Mouse (Mus musculus) heart, embryonic 16.5 days (tissue): ENCODE measurements around the gene Celf2. TPM values are rescaled to one million over a fixed set of nuclear protein-coding genes. Genes with fewer than 3 reads are reported as not detected.

Source experiments
- ATAC-seq: fragments of 200-750 bp; cut with Nextera tagmentation; replicated peaks from 2 replicates; pipeline ENCODE4 v1.8.0; 2017; ENCODE audit warnings: moderate number of reproducible peaks; ENCODE audit not compliant: insufficient read depth, low FRiP score; ENCODE audit errors: extremely low read depth
- H3K27ac ChIP-seq: fragments of 300-500 bp; sonication (generic); 2 replicates; pipeline ENCODE4 v1.5.1; 2014; ENCODE audit warnings: mild to moderate bottlenecking, low read length, control low read depth, moderate library complexity
- H3K27me3 ChIP-seq: fragments of 300-500 bp; sonication (generic); 2 replicates; pipeline ENCODE4 v1.6.1; 2014; ENCODE audit warnings: low read length, mixed read lengths; ENCODE audit not compliant: control insufficient read depth, insufficient read depth
- H3K36me3 ChIP-seq: fragments of 300-500 bp; sonication (generic); 2 replicates; pipeline ENCODE4 v1.6.1; 2014; ENCODE audit not compliant: control insufficient read depth, insufficient read depth
- H3K4me1 ChIP-seq: fragments of 300-500 bp; sonication (generic); 2 replicates; pipeline ENCODE4 v1.6.1; 2014; ENCODE audit warnings: low read length, mixed read lengths; ENCODE audit not compliant: control insufficient read depth, insufficient read depth
- H3K4me2 ChIP-seq: fragments of 300-500 bp; sonication (generic); 2 replicates; pipeline ENCODE4 v1.6.1; 2014; ENCODE audit warnings: low read depth, mild to moderate bottlenecking, control low read depth, low read length
- H3K4me3 ChIP-seq: fragments of 300-500 bp; sonication (generic); 2 replicates; pipeline ENCODE4 v1.5.1; 2014; ENCODE audit warnings: mild to moderate bottlenecking, control low read depth, low read length
- H3K9ac ChIP-seq: fragments of 300-500 bp; sonication (generic); 2 replicates; pipeline ENCODE4 v1.6.1; 2014; ENCODE audit warnings: low read length, control low read depth
- H3K9me3 ChIP-seq: fragments of 300-500 bp; sonication (generic); replicated peaks from 2 replicates; pipeline ENCODE4 v1.6.1; 2016; ENCODE audit warnings: low read length; ENCODE audit not compliant: control insufficient read depth
- WGBS: fragments of 180-500 bp; shearing (Covaris S2); extraction: QIAGEN DNeasy Blood & Tissue Kit; methylation state at CpG from one replicate; pipeline ENCODE4 v1.1.7; 2014; 5-methylcytosine and 5-hydroxymethylcytosine counted together
- polyA plus RNA-seq: library from polyadenylated mRNA; unstranded; fragments of >200 nt; fragmentation: Nextera tagmentation; extraction: Ambion mirVana; gene quantifications from 2 replicates; pipeline ENCODE4 v1.2.1, GENCODE M21; 2015

Celf2 gene
- polyA plus RNA-seq, 1 experiment from 2014 or later = 70.2 TPM

- Histone ChIP-seq H3K4me2 (no peak overlapping the region), H3K36me3 (no peaks in the 10 kb centered on the region), H3K4me3 (no peak overlapping the region), H3K27ac (no peak overlapping the region), H3K27me3 (no peaks in the 10 kb centered on the region), H3K9me3 (0 out of 2 replicates have a peak, but pooled peaks cover 2% of the 10 kb centered on the region), H3K9ac (no peak overlapping the region), H3K4me1 (no peaks in the 10 kb centered on the region)
- 77% methylated on average over 3 of the region's 3 CpGs for WGBS
- no peak for ATAC-seq
These were observed 1002.3 kb downstream of the Celf2 start for GRCm38 (mm10) chr2:6507071-6507470.

GRCm38 (mm10) chr2:6505979-6506811, 1003.2 kb downstream of the Celf2 start:
- Histone ChIP-seq H3K27me3 (no peaks in the 10 kb centered on the region), H3K36me3 (no peaks in the 10 kb centered on the region), H3K4me3 (no peak overlapping the region), H3K9me3 (no peaks in the 10 kb centered on the region), H3K4me2 (no peak overlapping the region), H3K27ac (no peak overlapping the region), H3K4me1 (no peaks in the 10 kb centered on the region), H3K9ac (no peak overlapping the region)
- 73% methylated on average over 13 of the region's 13 CpGs for WGBS
- ATAC-seq = no peak

GRCm38 (mm10) chr2:6505531-6505930, 1003.8 kb downstream of the Celf2 start:
- no peak overlapping the region for H3K9ac ChIP-seq
- H3K4me2 ChIP-seq = no peak overlapping the region
- no peak for ATAC-seq
- no peaks in the 10 kb centered on the region for H3K27me3 ChIP-seq
- no peaks in the 10 kb centered on the region for H3K36me3 ChIP-seq
- no peak overlapping the region for H3K4me3 ChIP-seq
- H3K27ac ChIP-seq = no peak overlapping the region
- no peaks in the 10 kb centered on the region for H3K4me1 ChIP-seq
- WGBS = 85% methylated on average over 12 of the region's 12 CpGs
- H3K9me3 ChIP-seq = no peaks in the 10 kb centered on the region

GRCm38 (mm10) chr2:6498101-6498500, 1011.3 kb downstream of the Celf2 start:
- Histone ChIP-seq H3K27me3 (no peaks in the 10 kb centered on the region), H3K4me1 (no peaks in the 10 kb centered on the region), H3K4me2 (no peak overlapping the region), H3K4me3 (no peak overlapping the region), H3K36me3 (no peaks in the 10 kb centered on the region), H3K9ac (no peak overlapping the region), H3K9me3 (no peaks in the 10 kb centered on the region), H3K27ac (no peak overlapping the region)
- no peak for ATAC-seq
- 77% methylated on average over 12 of the region's 12 CpGs for WGBS

- WGBS = 61% methylated on average over 5 of the region's 5 CpGs
- Histone ChIP-seq H3K27me3 (no peaks in the 10 kb centered on the region), H3K4me1 (0 out of 2 replicates have a peak, but pooled peaks cover 3% of the 10 kb centered on the region), H3K9me3 (no peaks in the 10 kb centered on the region), H3K4me3 (no peak overlapping the region), H3K27ac (no peak overlapping the region), H3K36me3 (no peaks in the 10 kb centered on the region), H3K9ac (no peak overlapping the region), H3K4me2 (no peak overlapping the region)
- no peak for ATAC-seq
These were observed 1011.7 kb downstream of the Celf2 start for GRCm38 (mm10) chr2:6497636-6498035.

- no peaks in the 10 kb centered on the region for H3K9me3 ChIP-seq
- 73% methylated on average over 5 of the region's 5 CpGs for WGBS
- 0 out of 2 replicates have a peak, but pooled peaks cover 4% of the 10 kb centered on the region for H3K4me1 ChIP-seq
- H3K36me3 ChIP-seq = no peaks in the 10 kb centered on the region
- H3K9ac ChIP-seq = no peak overlapping the region
- H3K4me2 ChIP-seq = no peak overlapping the region
- no peak overlapping the region for H3K27ac ChIP-seq
- no peak overlapping the region for H3K4me3 ChIP-seq
- ATAC-seq = no peak
- H3K27me3 ChIP-seq = no peaks in the 10 kb centered on the region
These were observed 1015.5 kb downstream of the Celf2 start for GRCm38 (mm10) chr2:6493886-6494285.

GRCm38 (mm10) chr2:6490870-6491269, 1018.5 kb downstream of the Celf2 start:
- 69% methylated on average over 4 of the region's 4 CpGs for WGBS

GRCm38 (mm10) chr2:6490076-6490475, 1019.3 kb downstream of the Celf2 start:
- H3K4me1 ChIP-seq = 0 out of 2 replicates have a peak, but pooled peaks cover 4% of the 10 kb centered on the region
- H3K36me3 ChIP-seq = no peaks in the 10 kb centered on the region
- H3K27ac ChIP-seq = no peak overlapping the region
- ATAC-seq = no peak
- H3K27me3 ChIP-seq = no peaks in the 10 kb centered on the region
- H3K4me2 ChIP-seq = no peak overlapping the region
- no peak overlapping the region for H3K9ac ChIP-seq
- no peaks in the 10 kb centered on the region for H3K9me3 ChIP-seq
- 88% methylated on average over 6 of the region's 6 CpGs for WGBS
- H3K4me3 ChIP-seq = no peak overlapping the region

More at GRCm38 (mm10) chr2:6490870-6491269, 1018.5 kb downstream of the Celf2 start:
- no peak overlapping the region for H3K4me2 ChIP-seq
- 0 out of 2 replicates have a peak, but pooled peaks cover 4% of the 10 kb centered on the region for H3K4me1 ChIP-seq
- H3K36me3 ChIP-seq = no peaks in the 10 kb centered on the region
- no peak overlapping the region for H3K27ac ChIP-seq
- ATAC-seq = no peak
- H3K27me3 ChIP-seq = no peaks in the 10 kb centered on the region
- no peaks in the 10 kb centered on the region for H3K9me3 ChIP-seq
- H3K4me3 ChIP-seq = no peak overlapping the region
- H3K9ac ChIP-seq = no peak overlapping the region
